In the genomic region with DNA sequence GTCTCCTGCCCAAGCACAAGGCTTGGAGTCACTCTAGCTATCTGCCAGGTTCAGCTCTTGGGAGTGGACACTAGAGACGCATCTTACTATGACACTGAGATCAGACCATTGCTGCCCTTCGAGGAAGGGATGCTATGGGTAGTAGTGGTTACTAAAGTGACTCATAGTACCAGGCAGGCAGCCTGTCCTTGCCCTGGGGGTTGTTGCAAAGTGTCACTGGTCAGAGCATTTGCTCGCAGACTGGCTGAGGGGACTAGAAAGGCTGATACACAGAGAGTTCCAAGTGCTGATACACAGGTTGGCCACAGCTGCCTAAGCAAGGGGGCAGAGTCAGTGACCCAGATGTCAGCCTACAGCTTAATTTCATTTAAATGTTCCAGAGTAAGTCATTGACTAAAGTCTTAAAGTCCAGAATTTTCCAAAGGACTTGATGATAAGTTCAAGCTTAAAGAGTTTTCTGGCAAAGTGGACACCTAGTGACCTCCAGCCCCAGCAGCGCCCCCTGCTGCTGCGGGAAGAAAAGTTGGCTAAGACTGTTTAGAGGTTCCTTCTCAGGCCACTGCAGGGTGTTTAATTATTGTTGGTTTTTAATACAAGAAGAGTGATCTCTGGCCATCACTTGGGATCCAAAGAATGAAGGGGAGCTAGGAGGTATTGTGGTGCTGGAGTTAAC, we compare ENCODE assay signal across 11 mouse cellular contexts. TPM values are rescaled to one million over a fixed set of nuclear protein-coding genes. Genes with fewer than 3 reads are reported as not detected.
DNase-seq lines count a peak whose midpoint lies in the region; ATAC-seq and TF ChIP-seq lines count a peak whose summit lies in the region.
"Had no signal": no experiment of that assay in that cellular context is flagged by ENCODE, and none has a peak within 500 bp of the region (broad histone marks: within the 10 kb centered on the region; RNA-seq: fewer than 3 reads in every experiment).

No protein-coding gene starts in this region.

- 69% methylated on average over 5 of the region's 5 CpGs for WGBS in liver, postnatal 0 days (ENCODE audit: insufficient replicate concordance)

- H3K4me1 ChIP-seq in liver, postnatal 0 days (ENCODE audit: insufficient read depth): no peaks in the 10 kb centered on the region
- H3K4me1 ChIP-seq: liver, embryonic 15.5 days had no signal

- no peak overlapping the region for H3K4me3 ChIP-seq in left cerebral cortex, adult 2 months
- no peak overlapping the region for H3K4me3 ChIP-seq in liver, postnatal 0 days (ENCODE audit: low read depth, low read length)
- H3K4me3 ChIP-seq: liver, embryonic 15.5 days had no signal

- no peak for TF ChIP-seq EP300 in liver, postnatal 0 days (IDR thresholded peaks at IDR 0.05; ENCODE audit: low read depth)

- H3K27me3 ChIP-seq in liver, postnatal 0 days (ENCODE audit: insufficient read depth, low read length): 0 out of 2 replicates have a peak, but pooled peaks cover 5% of the 10 kb centered on the region

- no peak for ATAC-seq in liver, postnatal 0 days
- no peak for ATAC-seq in erythroblast, adult 5-6 weeks (replicated peaks; ENCODE audit: low FRiP score, poor library complexity, severe bottlenecking)

- H3K9ac ChIP-seq in liver, postnatal 0 days (replicated peaks): no peak overlapping the region
- H3K9ac ChIP-seq: liver, embryonic 15.5 days had no signal

- DNase-seq in adrenal gland, adult 2 months: peak; percentile 73
- DNase-seq in adrenal gland, adult 8-10 months: no peak
- no peak for DNase-seq in left cerebral cortex, adult 2 months (ENCODE audit: extremely low spot score in 1 of 2, low spot score in 2 of 2)
- DNase-seq in left cerebral cortex, adult 8-10 months (ENCODE audit: low spot score in 2 of 2): no peak
- DNase-seq in adipocyte (ENCODE audit: low spot score): peak; percentile 77
- DNase-seq in liver, postnatal 0 days: peak; percentile 44
- no peak for DNase-seq in frontal cortex, postnatal 25 days (ENCODE audit: low spot score in 2 of 2)
- DNase-seq: cerebellum, adult 8-10 months had no signal

- no peaks in the 10 kb centered on the region for H3K9me3 ChIP-seq in liver, postnatal 0 days (ENCODE audit: low read length)
- H3K9me3 ChIP-seq: liver, embryonic 15.5 days had no signal

- TF ChIP-seq CTCF in left cerebral cortex, adult 2 months (IDR thresholded peaks at IDR 0.05): peak; percentile 63
- peak; percentile 61 for TF ChIP-seq CTCF in liver, postnatal 0 days (IDR thresholded peaks at IDR 0.05; ENCODE audit: low read depth)

- no peak overlapping the region for H3K4me2 ChIP-seq in liver, postnatal 0 days (ENCODE audit: low read depth, low read length)
- H3K4me2 ChIP-seq: liver, embryonic 15.5 days had no signal

- H3K36me3 ChIP-seq in liver, postnatal 0 days (replicated peaks; ENCODE audit: insufficient read depth, low read length): no peaks in the 10 kb centered on the region
- H3K36me3 ChIP-seq: liver, embryonic 15.5 days had no signal

- H3K27ac ChIP-seq in left cerebral cortex, adult 2 months: no peak overlapping the region
- H3K27ac ChIP-seq in liver, postnatal 0 days (ENCODE audit: low read depth): no peak overlapping the region
- H3K27ac ChIP-seq: liver, embryonic 15.5 days had no signal

- intact Hi-C loops in left cerebral cortex, adult 2 months (cut with DNase I): loop anchor here (2.0 to 10.0 kb wide), 3 partner anchors 73 to 333 kb away; no protein-coding TSS in a partner anchor

RNA-seq across cellular contexts. Expression of a gene that starts 32.5 kb away (rescaled TPM):
- under 1 TPM; 0.03 to 0.14 TPM for total RNA-seq in adrenal gland, adult 2 months (2021)
- not detected in 2 replicates for polyA plus RNA-seq in adrenal gland, adult 2 months (2012; rRNA removed)
- under 1 TPM in 3 of 4 experiments, not detected in 1; 0.03 to 0.14 (median 0.03) TPM for total RNA-seq in adrenal gland, adult 8-10 months (2022)
- 1 to 10 TPM in 1 of 2 experiments, under 1 TPM in 1; 0.49 to 1.4 TPM for total RNA-seq in left cerebral cortex, adult 2 months (2021)
- 1 to 10 TPM; 1.3 to 1.7 (median 1.3) TPM for total RNA-seq in left cerebral cortex, adult 8-10 months (2022)
- polyA plus RNA-seq in liver, postnatal 0 days (2015; fragmentation: Nextera tagmentation; extraction: Ambion mirVana): 2.4 and 2.7 TPM in 2 replicates
- not detected in 2 replicates for total RNA-seq in erythroblast, adult 5-6 weeks (2015; ENCODE audit: low replicate concordance)
- 2.6 and 3.1 TPM in 2 replicates for total RNA-seq in erythroblast, adult 5-6 weeks (2017; ENCODE audit: low replicate concordance)

RNA-seq across cellular contexts. Expression of a gene that starts 32.6 kb away (rescaled TPM):
- total RNA-seq in adrenal gland, adult 2 months (2021): not detected
- polyA plus RNA-seq in adrenal gland, adult 2 months (2012; rRNA removed): not detected in 2 replicates
- total RNA-seq in adrenal gland, adult 8-10 months (2022): under 1 TPM in 1 of 4 experiments, not detected in 3; 0.31 TPM
- total RNA-seq in left cerebral cortex, adult 2 months (2021): under 1 TPM in 1 of 2 experiments, not detected in 1; 0.37 TPM
- total RNA-seq in left cerebral cortex, adult 8-10 months (2022): under 1 TPM in 3 of 4 experiments, not detected in 1; 0.40 to 0.88 (median 0.53) TPM
- polyA plus RNA-seq in liver, postnatal 0 days (2015; fragmentation: Nextera tagmentation; extraction: Ambion mirVana): not detected in 2 replicates
- not detected in 2 replicates for total RNA-seq in erythroblast, adult 5-6 weeks (2015; ENCODE audit: low replicate concordance)
- not detected in 2 replicates for total RNA-seq in erythroblast, adult 5-6 weeks (2017; ENCODE audit: low replicate concordance)
- polyA plus RNA-seq: liver, embryonic 15.5 days; neural tube, embryonic 14.5 days had no signal

Comparison
In these comparisons a context has a peak if more than half of its experiments do, and no peak if none do; other contexts are left out.
1. DNase-seq: peak in adrenal gland, adult 2 months (single experiment), adipocyte (single experiment) and liver, postnatal 0 days (single experiment); none in adrenal gland, adult 8-10 months (single experiment), left cerebral cortex, adult 2 months (0 of 2), left cerebral cortex, adult 8-10 months (0 of 2) and frontal cortex, postnatal 25 days (0 of 2).